Mouse (Mus musculus) left cerebral cortex, adult 18-20 months (tissue): ENCODE measurements around the gene Pfdn6. TPM values are rescaled to one million over a fixed set of nuclear protein-coding genes. Genes with fewer than 3 reads are reported as not detected.
A peak's percentile ranks its signal among the peaks of the same experiment; 100 is the strongest.
"Not testable (repeated sequence)": the region's sequence is repeated elsewhere in the genome, so short reads cannot be mapped to it uniquely, and the experiment has no call there.

Source experiments
- DNase-seq, 2 experiments: peaks; one replicate each; pipeline ENCODE4 v3.0.0; 2021 to 2022; ENCODE audit warnings: low spot score in 2 of 2, mixed read lengths in 1 of 2
- total RNA-seq, 2 experiments: library from RNA; stranded (reverse); gene quantifications; 2 replicates each; pipeline ENCODE4 v1.2.3; 2021

Gene Pfdn6
- total RNA-seq, 2 experiments from 2014 or later: 92.3 to 94.0 TPM

DNA sequence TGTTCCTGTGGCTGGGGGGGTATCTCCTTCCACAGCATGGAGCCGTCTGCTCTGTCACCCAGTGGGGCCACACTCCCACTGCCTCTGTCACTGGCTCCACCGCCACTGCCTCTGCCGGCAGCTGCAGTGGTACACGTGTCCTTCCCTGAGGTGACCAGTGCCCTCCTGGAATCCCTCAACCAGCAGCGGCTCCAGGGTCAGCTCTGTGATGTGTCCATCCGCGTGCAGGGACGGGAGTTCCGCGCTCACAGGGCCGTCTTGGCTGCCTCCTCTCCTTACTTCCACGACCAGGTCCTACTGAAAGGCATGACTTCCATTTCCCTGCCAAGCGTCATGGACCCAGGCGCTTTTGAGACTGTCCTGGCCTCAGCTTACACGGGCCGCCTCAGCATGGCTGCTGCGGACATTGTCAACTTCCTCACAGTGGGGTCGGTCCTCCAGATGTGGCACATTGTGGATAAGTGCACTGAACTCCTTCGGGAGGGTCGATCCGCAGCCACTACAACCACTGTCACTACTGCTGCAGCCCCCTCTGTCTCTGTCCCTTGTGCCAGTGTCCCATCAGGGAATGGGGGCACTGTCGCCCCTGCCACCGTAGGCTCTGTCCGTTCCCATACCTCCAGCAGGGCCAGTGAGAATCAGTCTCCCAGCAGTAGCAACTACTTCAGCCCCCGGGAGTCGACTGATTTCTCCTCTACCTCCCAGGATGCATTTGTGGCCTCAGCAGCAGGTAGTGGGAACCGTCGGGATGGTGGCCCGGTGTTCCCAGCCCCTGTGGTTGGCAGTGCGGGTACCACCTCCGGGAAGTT lies 23.1 kb downstream of the Pfdn6 start:
- DNase-seq: peak in 1 of 2 experiments; percentile 2

DNA sequence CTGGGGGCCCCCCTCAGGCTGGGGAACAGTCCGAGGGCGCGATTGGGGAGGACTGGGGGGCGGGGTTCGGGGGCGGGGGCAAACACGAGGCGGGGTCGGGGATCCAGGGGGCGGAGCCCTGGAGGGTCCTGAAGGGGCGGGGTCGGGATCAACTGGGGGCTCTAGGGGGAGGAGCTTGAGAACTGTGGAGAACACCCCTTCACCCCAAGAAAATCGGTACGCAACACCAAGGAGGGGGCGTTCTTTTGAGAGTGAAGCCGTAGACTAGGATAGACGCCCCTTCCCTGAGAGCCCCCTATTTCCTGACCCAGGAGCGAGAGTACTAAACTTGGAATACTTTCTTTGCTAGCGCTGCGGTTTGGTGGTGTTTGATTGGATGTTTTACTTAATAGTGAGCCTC lies 23.8 kb downstream of the Pfdn6 start:
- no peak for DNase-seq

DNA sequence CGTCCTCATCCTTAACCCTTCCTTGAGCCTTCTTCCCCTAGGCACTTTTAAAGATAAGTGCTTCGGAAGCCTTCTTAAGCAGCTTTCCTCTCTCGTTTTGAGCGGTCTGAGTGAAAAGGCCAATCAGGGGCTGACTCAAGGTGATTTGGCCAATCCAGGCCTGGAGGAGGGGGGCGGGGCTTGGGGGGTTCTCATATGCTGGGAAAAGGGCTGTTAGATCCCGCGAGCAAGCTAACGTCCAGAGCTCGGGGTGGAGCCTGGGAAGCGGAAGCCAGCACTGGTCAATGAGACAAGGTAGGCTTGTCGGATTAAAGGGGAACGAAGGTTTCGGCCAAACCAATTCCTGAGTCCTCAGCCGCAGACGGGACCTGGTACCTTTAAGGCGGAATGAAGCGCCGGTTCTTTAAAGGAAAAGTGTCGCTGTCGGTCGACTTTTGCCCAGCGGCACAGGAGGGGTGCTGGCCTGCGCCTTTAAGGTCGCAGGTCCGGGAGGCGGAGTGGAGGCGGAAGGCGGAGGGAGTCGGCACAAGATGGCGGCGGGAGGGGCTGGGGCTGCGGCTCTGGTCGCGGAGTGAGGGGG lies 24.4 kb downstream of the Pfdn6 start, which contains the start of the genes Tapbp and Zbtb22:
TSS of gene Tapbp (plus strand) at position 229 of the 580 bp plus-strand sequence.
TSS of gene Zbtb22 (plus strand) at position 234 of the 580 bp plus-strand sequence.
- peak; percentile 95 to 97 for DNase-seq

DNA sequence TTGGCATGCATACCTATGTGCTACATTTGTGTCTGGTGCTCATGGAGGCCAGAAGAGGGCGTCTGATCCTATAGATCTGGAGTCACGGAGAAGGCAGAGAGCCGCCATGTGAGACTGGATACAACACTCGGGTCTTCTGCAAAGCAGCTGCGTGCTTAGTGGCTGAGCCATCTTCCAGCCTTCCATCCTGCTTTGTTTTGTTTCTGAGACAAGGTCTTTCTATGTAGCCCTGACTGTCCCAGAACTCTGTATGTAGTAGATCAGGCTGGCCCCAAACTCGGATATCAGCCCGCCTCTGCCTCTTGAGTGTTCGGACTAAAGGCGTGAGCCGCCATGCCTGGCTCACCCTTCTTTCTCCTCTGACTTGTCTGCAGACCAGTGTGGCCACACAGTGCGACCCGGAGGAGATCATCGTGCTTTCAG lies 25.2 kb downstream of the Pfdn6 start:
- no peak for DNase-seq

DNA sequence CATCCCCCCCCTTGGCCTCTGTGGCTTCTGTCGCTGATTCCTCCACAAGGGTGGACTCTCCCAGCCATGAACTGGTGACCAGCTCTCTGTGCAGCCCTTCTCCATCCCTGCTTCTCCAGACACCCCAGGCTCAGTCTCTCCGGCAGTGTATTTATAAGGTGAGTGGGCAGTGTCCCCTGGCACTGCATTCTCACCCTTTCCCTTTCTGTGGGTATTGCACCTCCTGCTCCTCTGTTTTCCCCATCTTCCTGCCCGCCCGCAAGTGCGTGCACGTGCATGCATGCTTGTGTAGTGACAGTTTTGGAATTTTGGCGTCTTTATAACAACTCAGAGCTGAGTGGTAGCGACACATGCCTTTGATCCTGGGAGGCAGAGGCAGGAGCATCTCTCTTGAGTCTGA lies 26.2 kb downstream of the Pfdn6 start:
- DNase-seq: no peak

DNA sequence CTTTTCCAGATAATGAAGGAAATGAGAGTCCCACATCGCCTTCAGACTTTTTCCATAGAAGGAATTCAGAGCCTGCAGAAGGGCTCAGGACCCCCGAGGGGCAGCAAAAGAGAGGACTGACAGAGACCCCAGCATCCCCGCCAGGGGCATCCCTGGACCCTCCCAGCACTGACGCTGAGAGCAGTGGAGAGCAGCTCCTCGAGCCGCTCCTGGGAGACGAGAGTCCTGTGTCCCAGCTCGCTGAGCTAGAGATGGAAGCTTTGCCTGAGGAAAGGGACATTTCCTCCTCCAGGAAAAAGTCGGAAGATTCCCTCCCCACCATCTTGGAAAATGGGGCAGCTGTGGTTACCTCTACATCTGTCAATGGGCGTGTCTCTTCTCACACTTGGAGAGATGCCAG lies 26.9 kb downstream of the Pfdn6 start:
- DNase-seq: no peak

DNA sequence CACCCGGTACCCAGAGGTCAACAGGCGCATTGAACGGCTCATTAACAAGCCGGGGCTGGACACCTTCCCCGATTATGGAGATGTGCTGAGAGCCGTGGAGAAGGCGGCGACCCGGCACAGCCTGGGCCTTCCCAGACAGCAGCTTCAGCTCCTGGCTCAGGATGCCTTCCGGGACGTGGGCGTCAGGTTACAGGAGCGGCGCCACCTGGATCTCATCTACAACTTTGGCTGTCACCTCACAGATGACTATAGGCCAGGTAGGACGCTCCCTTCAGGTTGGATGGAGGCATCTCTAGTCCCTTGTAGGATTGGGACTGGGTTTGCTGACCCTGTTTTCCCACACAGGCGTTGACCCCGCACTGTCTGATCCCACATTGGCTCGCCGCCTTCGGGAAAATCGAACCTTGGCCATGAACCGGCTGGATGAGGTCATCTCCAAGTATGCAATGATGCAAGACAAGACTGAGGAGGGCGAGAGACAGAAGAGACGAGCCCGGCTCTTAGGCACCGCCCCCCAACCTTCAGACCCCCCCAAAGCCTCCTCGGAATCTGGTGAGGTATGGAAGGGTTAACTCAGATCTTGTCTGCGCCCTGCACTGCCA lies 28.2 kb downstream of the Pfdn6 start:
- DNase-seq: no peak

DNA sequence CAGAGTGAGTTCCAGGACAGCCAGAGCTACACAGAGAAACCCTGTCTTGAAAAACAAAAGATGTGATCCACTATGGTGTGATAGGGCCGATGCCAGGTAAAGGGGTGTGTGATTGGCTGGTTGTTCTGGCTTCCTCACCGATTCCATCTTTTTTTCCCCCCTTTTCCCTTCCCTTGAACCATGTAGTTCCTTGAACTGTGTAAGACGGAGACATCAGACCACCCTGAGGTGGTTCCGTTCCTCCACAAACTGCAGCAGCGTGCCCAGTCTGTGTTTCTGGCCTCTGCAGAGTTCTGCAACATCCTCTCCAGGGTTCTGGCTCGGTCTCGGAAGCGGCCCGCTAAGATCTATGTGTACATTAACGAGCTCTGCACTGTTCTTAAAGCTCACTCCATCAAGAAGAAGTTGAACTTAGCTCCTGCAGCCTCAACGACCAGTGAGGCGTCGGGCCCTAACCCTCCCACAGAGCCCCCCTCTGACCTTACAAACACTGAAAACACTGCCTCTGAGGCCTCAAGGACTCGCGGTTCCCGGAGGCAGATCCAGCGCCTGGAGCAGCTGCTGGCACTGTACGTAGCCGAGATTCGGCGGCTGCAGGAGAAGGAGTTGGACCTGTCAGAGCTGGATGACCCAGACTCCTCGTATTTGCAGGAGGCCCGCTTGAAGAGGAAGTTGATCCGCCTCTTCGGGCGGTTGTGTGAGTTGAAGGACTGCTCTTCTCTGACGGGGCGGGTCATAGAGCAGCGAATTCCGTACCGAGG lies 28.9 kb downstream of the Pfdn6 start:
- no peak for DNase-seq

DNA sequence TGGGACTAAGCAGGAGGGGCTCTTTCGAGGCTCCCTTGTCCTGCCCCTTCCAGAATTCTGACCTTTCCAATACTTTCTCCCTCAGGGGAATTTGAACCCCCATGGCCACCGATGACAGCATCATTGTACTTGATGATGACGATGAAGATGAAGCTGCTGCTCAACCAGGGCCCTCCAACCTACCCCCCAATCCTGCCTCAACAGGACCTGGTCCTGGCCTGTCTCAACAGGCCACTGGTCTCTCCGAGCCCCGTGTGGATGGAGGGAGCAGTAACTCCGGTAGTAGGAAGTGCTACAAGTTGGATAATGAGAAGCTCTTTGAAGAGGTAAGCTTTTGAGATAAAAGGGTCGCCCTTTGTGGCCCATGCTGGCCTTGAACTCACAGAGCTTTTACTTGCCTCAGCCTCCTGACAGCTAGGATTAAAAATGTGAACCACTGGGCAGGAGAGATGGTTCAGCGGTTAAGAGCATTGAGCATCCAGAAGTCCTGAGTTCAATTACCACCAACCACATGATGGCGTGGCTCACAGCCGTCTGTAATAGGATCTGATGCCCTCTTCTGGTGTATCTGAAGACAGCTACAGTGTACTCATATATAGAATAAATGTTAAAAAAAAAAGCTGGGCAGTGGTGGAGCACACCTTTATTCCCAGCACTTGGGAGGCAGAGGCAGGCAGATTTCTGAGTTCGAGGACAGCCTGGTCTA lies 29.6 kb downstream of the Pfdn6 start:
- DNase-seq: no peak

DNA sequence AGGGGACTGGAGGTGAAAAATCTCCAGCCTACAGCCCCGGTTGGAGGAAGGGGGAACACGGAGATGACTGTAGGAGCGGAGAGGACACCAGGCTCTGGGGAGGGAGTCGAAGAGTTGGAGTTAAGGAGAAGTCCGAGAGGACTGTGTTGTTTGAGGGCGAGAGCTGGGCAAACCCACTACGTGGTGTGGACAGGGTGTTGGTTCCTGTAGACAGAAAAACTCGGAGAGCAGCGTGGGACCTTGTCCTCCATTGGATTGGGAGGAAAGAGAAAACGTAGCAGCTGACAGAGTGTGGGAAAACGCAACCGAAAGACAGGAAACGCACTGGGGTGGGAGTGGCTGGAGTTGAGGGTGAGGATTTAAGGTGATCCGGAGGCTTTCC lies 30.3 kb downstream of the Pfdn6 start:
- no peak for DNase-seq

DNA sequence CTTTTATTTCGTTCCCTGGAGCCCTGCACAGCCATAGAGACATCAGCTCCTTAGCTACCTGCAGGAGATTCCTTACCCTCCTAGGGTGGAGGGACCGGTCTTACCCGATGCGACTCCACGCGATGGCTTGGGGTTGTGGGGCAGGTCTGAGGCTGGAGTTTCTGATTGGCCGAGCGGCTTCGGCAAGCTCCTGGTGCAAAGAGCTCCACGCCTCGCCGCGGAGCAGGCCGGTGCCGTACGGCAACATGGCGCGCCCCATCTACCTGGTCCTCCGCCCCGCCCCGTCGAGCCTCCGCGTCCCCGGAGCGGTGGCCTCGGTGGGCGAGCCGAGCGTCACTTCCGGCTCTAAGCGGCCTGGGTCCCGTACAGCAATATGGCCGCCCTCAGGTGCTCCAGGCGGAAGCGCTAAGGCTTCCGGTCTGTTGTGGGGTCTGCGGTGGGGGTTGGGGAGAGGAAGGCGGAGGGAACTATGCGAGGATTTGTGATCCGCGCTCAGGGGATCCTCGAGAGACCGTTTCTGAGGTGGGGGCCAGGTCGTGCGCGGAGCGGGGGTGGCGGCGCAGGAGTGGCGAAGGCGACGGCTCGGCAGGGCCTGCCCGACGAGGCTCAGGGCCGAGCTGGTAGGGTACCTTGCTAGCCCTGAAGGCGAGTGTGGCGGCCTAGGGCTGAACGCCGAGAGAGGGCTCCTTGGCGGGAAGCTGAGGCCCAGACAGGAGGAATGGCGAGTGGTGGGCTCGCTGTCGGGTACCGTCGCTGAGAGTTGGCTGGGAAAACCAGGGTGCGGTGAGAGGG lies 30.9 kb downstream of the Pfdn6 start, which contains the start of gene Daxx:
TSS of gene Daxx (plus strand) at position 338 of the 792 bp plus-strand sequence.
- DNase-seq: peak; percentile 97 to 99

DNA sequence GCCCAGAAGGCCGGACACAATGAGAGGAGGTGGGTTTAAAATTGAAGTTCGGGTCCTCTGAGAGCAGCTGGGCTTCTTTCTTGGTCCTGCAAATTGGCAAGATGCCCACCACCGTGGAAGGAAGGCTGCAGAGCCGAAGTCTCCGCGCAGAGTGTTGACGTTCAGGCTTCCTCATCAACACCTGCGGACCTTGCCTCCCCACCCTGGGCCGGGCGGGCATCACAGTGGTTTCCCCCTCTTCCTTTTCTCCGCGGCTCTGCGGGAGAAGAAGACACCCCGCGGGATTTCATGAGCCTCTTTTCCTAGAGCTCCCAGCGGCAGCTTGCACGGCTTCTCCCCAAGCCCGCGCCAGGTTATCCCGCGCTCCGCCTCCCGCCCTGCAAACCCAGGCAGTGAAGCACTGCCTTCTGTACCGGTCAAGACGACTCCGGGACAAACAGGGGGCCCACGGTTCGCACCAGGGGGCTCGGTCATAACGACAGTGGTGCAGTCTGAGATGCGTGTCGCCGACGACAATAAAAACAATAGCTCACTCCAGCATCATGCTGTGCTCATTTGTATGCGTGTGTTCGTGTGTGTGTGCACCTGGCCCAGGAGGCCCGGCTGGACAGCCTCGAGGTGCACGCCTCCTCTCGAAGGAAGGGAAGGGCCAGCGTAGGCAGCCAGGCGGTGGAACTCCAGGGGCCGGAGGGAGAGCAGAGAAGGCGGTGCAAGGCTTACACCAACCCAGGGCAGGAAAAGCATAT lies 31.6 kb downstream of the Pfdn6 start:
- DNase-seq: peak; percentile 51 to 55

DNA sequence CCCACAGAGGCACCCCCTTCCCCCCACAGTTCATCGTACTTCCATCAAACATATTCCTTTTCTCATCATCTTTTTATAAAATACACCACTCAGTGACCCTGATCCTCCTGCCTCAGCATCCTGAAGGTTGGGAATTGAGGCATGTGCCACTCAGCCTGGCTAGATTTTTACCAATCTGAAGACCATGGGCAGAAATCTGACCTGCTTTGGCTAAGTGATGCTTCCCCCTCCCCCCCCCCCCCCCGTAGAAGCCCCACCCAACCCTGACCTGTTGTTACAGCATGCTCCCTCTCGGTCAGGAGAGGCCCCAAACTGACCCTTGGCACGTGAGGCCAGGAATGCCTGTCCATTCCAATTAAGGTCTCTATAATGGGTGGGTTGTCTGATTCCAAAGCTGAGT lies 35.3 kb downstream of the Pfdn6 start, which contains the start of gene Platr17:
TSS of gene Platr17 (plus strand) at position 301 of the 400 bp plus-strand sequence.
- not testable (repeated sequence) for DNase-seq

DNA sequence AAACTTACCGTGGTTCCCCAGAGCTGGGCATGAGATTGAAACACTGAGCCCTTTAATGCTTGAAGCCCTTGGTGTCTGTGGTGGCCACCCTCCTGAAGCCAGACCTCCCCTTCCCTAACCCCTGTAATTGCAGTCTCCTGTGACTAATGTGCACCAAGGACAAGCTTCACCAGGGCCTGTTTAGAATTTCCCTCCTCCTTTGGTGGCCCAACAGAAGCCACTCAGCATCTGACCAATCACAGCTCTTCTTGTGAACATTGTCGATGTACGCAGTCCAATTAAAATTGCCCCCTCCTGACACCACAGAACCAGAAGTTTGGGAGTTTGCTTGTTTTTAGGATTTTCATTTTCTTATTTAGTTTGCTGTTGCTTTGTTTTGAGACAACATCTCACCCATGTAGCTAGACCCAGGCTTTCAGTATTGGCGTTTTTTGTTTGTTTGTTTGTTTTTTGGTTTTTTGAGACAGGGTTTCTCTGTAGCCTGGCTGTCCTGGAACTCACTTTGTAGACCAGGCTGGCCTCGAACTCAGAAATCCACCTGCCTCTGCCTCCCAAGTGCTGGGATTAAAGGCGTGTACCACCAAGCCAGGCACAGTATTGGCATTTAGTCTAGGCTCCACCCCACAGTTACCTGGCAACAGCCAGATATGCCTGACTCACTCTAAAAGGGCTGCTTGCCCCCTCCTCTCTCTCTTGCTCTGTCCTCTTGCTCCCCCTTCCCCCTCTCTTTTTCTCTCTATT lies 36.1 kb downstream of the Pfdn6 start:
- DNase-seq: not testable (repeated sequence)

DNA sequence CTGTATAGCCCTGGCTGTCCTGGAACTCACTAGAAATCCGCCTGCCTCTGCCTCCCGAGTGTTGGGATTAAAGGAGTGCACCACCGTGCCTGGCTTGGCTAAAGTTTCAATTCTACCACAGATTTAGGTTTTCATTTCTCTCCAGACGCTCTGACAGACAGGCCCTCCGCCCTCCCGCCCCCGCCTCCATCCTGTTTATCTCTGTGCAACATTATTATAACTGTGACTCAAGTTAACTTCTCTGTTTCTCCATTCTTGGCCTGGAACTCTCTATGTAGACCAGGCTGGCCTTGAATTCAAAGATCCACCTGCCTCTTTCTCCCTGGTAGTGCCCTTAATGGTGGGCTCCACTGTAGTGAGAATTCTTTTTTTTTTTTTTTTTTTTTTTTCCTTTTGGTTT lies 37.7 kb downstream of the Pfdn6 start:
- no peak for DNase-seq

DNA sequence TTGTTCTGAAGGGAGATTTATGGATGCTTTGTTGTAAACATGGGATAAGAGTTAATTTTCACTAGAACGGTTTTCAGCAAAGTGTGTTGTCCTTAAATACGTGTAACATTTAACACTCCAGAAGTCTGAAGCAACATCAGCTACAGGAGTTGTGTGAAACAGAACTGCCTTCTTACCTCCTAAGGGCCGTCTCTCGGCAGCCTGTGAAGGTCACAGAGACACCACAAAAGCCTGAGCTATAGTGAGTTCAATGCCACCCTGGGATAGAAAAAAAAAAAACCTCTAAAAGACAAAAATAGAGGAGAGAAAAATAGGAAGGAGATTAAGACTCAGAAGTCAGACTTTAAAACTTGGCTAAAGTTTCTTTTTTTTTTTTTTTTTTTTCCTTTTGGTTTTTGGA lies 38.1 kb downstream of the Pfdn6 start:
- no peak for DNase-seq

DNA sequence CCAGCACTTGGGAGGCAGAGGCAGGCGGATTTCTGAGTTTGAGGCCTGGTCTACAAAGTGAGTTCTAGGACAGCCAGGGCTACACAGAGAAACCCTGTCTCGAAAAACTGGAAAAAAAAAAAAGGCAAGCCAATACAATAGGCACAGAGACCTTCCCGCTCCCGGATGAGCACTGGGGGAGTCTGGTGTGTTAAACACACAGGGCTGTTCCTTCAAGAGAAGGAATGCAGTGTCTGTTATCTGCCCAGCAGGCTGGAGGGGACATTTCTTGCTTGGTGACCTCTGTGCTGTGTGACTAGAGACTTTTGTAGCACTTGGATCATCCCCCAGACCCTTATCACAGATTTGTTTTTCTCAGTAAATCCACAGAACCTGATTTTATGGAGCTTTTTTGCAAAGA lies 38.5 kb downstream of the Pfdn6 start:
- DNase-seq: no peak

DNA sequence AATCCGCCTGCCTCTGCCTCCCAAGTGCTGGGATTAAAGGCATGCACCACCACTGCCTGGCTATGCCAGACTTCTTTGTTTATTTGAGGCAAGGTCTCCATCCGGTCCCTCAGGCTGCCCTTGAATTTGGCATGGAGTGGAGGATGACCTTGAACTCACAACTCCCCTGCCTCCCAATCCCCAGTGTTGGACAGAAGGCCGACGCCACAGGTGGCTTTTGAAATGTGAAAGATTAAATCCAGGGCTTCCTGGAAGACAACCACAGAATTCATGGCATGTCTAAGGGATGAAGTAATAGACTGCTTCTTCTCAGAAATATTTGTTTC lies 39.2 kb downstream of the Pfdn6 start:
- no peak for DNase-seq
